Mouse (Mus musculus): ENCODE measurements at regions not wholly inside any gene's neighbourhood (a gene's known extent, or its start where the extent isn't known, plus 50 kb on each side); places are given as distances from the start of the nearest gene placed in this dataset.

DNA sequence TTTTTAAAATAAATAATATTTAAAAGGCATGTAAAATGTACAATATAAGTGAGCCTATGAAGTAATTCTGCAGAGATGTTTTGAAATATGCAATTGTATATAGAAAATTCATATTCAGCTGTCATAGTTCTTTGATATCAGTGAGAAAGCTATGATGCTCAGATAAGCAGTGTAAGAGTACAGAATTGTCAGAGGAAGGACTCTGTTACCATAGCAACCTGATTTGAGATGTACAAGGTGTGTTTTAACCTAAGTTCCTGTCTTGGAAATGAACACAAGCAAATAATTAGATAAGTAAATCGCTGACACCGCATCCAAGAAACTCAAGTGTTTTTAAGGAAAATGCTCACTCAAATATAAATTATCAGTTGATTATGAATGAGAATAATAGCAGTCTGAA, 271.8 kb downstream of the Gabrg2 start:
- Histone ChIP-seq H3K4me2 (replicated peaks; ENCODE audit: low read depth, low read length) (no peak overlapping the region), H3K36me3 (ENCODE audit: control insufficient read depth, insufficient read depth, low read length) (no peaks in the 10 kb centered on the region), H3K4me1 (ENCODE audit: control insufficient read depth, insufficient read depth, low read length) (no peaks in the 10 kb centered on the region), H3K27ac (ENCODE audit: low read depth, low read length) (no peak overlapping the region), H3K27me3 (ENCODE audit: control insufficient read depth, insufficient read depth, low read length) (no peaks in the 10 kb centered on the region), H3K9ac (ENCODE audit: low read depth, low read length) (no peak overlapping the region), H3K9me3 (ENCODE audit: control insufficient read depth, low read length) (no peaks in the 10 kb centered on the region), H3K4me3 (ENCODE audit: low read length) (no peak overlapping the region)
- ATAC-seq (ENCODE audit: low FRiP score, low TSS enrichment), result no peak
- 100% methylated on average over 2 of the region's 2 CpGs for WGBS

DNA sequence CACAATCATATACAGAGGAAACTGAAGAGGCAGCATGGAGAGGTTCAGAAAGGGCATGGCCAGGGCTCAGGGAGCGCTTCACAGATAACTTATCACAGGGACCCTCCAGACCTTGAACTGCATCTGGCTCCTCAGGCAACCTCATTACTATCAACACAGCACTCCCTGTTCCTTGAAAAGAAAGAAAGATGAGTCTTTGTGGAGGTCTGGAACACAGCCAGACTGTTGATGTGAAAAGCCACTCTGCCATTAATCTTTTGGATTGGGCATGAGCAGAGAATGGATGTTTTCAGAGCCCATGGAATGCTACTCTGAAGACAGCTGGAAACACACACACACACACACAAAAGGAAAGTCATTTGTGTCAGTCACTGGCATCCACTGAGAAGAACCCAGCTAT, 284.0 kb downstream of the Gabrg2 start:
- Histone ChIP-seq H3K9me3 (ENCODE audit: control insufficient read depth, low read length) (no peaks in the 10 kb centered on the region), H3K27me3 (ENCODE audit: control insufficient read depth, insufficient read depth, low read length) (no peaks in the 10 kb centered on the region), H3K27ac (ENCODE audit: low read depth, low read length) (no peak overlapping the region), H3K9ac (ENCODE audit: low read depth, low read length) (no peak overlapping the region), H3K36me3 (ENCODE audit: control insufficient read depth, insufficient read depth, low read length) (no peaks in the 10 kb centered on the region), H3K4me1 (ENCODE audit: control insufficient read depth, insufficient read depth, low read length) (no peaks in the 10 kb centered on the region), H3K4me2 (replicated peaks; ENCODE audit: low read depth, low read length) (no peak overlapping the region), H3K4me3 (ENCODE audit: low read length) (no peak overlapping the region)
- no peak for ATAC-seq (ENCODE audit: low FRiP score, low TSS enrichment)
- 76% methylated on average over 1 of the region's 1 CpGs for WGBS

DNA sequence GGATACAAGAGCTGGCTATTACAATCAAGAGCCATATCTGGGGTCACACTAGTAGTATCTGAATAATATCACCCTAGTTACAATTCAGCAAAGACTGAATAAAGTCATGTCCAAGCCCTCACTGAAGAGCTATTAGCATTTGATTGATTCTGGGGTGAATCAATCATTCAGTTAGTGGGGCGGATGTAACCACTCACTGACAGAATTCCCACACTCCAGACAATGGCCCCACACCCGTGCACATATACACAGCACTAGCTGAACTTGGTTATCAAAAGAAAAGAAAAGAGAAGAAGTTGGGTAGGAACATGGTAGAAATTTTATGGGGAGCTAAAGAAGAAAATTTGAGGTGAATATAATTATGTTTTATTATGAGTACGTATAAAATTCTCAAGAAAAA, 310.0 kb downstream of the Gabrg2 start:
- WGBS, result 75% methylated on average over 3 of the region's 3 CpGs
- no peak overlapping the region for H3K4me3 ChIP-seq (ENCODE audit: low read length)

DNA sequence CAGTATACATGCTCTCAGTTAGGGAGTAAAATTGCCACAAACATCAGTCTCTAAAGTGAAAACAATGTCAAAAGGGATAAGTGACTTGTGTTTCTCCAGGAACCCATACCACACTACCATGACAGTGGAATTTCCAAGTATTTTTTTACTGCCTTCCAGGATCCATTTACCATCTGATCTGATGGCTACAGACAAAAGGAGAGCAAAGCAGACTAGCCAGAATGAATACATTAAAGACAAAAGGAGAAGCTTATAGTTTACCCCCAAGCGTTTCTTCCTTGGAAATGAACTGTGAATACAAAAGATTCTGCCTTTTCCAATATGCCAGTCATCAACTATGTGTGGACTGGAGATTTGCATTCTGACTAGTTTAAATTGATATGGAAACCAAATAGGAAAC, 317.7 kb downstream of the Gabrg2 start:
- WGBS, result 84% methylated on average over 1 of the region's 1 CpGs

More for the DNA sequence above, 310.0 kb downstream of the Gabrg2 start:
- Histone ChIP-seq H3K9me3 (ENCODE audit: control insufficient read depth, low read length) (no peaks in the 10 kb centered on the region), H3K9ac (ENCODE audit: low read depth, low read length) (no peak overlapping the region), H3K27me3 (ENCODE audit: control insufficient read depth, insufficient read depth, low read length) (no peaks in the 10 kb centered on the region), H3K36me3 (ENCODE audit: control insufficient read depth, insufficient read depth, low read length) (no peaks in the 10 kb centered on the region), H3K27ac (ENCODE audit: low read depth, low read length) (no peak overlapping the region), H3K4me1 (ENCODE audit: control insufficient read depth, insufficient read depth, low read length) (no peaks in the 10 kb centered on the region), H3K4me2 (replicated peaks; ENCODE audit: low read depth, low read length) (no peak overlapping the region)
- no peak for ATAC-seq (ENCODE audit: low FRiP score, low TSS enrichment)

DNA sequence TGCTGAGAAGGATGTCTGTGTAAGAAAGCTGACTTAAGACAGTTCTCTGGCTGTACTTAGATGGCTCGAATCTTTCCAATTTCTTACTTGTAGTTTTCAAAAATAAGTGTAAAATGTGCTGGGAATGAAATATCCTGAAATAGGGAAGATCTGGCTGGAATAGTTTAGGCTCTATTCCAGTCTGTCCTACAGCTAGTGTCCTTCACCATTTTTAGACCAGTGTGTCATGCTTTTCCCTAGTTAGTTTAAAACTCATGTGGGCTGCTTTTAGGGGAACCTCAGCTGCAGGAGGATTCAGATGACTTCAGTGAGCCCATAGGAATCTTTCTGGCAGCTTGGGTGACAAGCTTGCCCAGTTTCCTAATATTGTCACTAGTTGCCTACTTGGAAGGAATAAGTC, 348.1 kb downstream of the Gabrg2 start:
- H3K27me3 ChIP-seq (ENCODE audit: control insufficient read depth, insufficient read depth, low read length), result no peaks in the 10 kb centered on the region
- no peak overlapping the region for H3K4me2 ChIP-seq (replicated peaks; ENCODE audit: low read depth, low read length)
- no peak for ATAC-seq (ENCODE audit: low FRiP score, low TSS enrichment)
- H3K9ac ChIP-seq (ENCODE audit: low read depth, low read length), result no peak overlapping the region
- H3K9me3 ChIP-seq (ENCODE audit: control insufficient read depth, low read length), result no peaks in the 10 kb centered on the region
- no peaks in the 10 kb centered on the region for H3K4me1 ChIP-seq (ENCODE audit: control insufficient read depth, insufficient read depth, low read length)
- no peaks in the 10 kb centered on the region for H3K36me3 ChIP-seq (ENCODE audit: control insufficient read depth, insufficient read depth, low read length)
- H3K4me3 ChIP-seq (ENCODE audit: low read length), result no peak overlapping the region
- WGBS, result 85% methylated on average over 1 of the region's 1 CpGs
- H3K27ac ChIP-seq (ENCODE audit: low read depth, low read length), result no peak overlapping the region

More for the DNA sequence above, 317.7 kb downstream of the Gabrg2 start:
- Histone ChIP-seq H3K4me2 (replicated peaks; ENCODE audit: low read depth, low read length) (no peak overlapping the region), H3K36me3 (ENCODE audit: control insufficient read depth, insufficient read depth, low read length) (no peaks in the 10 kb centered on the region), H3K9ac (ENCODE audit: low read depth, low read length) (no peak overlapping the region), H3K27ac (ENCODE audit: low read depth, low read length) (no peak overlapping the region), H3K4me3 (ENCODE audit: low read length) (no peak overlapping the region), H3K4me1 (ENCODE audit: control insufficient read depth, insufficient read depth, low read length) (no peaks in the 10 kb centered on the region), H3K9me3 (ENCODE audit: control insufficient read depth, low read length) (no peaks in the 10 kb centered on the region), H3K27me3 (ENCODE audit: control insufficient read depth, insufficient read depth, low read length) (no peaks in the 10 kb centered on the region)
- no peak for ATAC-seq (ENCODE audit: low FRiP score, low TSS enrichment)

DNA sequence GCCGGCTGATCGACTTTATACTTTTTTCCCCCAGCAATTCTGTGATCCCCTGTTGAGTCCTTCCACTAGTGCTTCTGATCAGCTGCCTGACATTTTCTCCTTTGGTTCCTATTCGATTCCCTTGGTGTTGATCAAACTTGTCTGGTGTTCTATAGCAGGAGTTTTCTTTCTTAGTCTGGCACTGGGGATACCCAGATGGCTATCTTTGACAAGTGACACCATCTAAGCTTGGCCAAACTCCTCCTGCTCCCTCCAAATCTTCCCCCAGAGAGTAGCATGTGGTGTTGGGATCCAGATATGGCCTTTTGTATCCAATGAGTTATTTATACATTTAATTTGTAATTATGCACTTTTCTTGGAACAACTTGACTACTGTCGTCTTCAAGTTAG, 355.2 kb downstream of the Gabrg2 start:
- H3K9ac ChIP-seq (ENCODE audit: low read depth, low read length), result no peak overlapping the region
- H3K9me3 ChIP-seq (ENCODE audit: control insufficient read depth, low read length), result no peaks in the 10 kb centered on the region
- no peak overlapping the region for H3K4me3 ChIP-seq (ENCODE audit: low read length)
- no peaks in the 10 kb centered on the region for H3K36me3 ChIP-seq (ENCODE audit: control insufficient read depth, insufficient read depth, low read length)
- H3K27ac ChIP-seq (ENCODE audit: low read depth, low read length), result peak overlapping the region; percentile 44; the same call in 1 of the 2 replicates
- 10% methylated on average over 4 of the region's 4 CpGs for WGBS
- ATAC-seq (ENCODE audit: low FRiP score, low TSS enrichment), result peak; percentile 46
- no peak overlapping the region for H3K4me2 ChIP-seq (replicated peaks; ENCODE audit: low read depth, low read length)
- H3K27me3 ChIP-seq (ENCODE audit: control insufficient read depth, insufficient read depth, low read length), result no peaks in the 10 kb centered on the region
- H3K4me1 ChIP-seq (ENCODE audit: control insufficient read depth, insufficient read depth, low read length), result 0 out of 2 replicates have a peak, but pooled peaks cover 3% of the 10 kb centered on the region

DNA sequence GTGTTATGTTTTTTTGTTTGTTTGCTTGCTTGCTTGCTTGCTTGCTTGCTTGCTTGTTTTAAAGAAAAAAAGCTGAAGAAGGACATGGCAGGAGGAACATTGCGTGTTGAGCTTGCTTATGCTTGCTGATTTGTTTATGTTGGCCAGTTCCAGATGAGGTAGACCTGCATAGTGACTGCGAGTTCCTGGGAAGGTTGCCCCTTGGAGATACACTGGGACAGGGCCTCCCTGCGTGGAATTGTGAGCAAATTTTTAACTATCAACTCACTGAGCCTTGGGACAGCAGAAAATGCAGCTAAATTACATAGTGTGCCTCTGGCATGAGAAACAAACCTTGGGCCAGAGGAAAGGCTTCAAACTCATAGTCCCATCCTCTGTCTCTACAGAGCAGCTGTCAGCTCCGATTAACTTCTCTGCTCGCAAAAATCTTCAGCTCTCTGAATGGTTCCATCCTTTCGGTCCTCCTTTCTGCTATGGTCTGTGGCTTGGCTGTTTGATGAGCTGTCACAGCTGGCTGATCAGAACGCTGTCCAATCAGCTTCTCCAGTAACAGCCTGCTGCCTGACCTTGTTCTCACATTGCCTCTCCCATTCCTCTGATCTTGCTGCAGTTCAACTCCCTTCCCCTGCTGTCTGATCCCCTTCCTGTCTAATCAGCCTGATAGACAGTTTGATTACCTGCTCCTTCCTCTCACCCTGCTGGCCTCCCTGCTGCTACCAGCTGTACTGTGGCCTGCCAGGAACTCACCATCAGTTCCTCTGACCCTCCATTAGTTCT, 355.7 kb downstream of the Gabrg2 start:
- ATAC-seq (ENCODE audit: low FRiP score, low TSS enrichment), result peak; percentile 100
- no peak overlapping the region for H3K9ac ChIP-seq (ENCODE audit: low read depth, low read length)
- WGBS, result 5% methylated on average over 7 of the region's 7 CpGs
- no peak overlapping the region for H3K4me3 ChIP-seq (ENCODE audit: low read length)
- H3K9me3 ChIP-seq (ENCODE audit: control insufficient read depth, low read length), result no peaks in the 10 kb centered on the region
- H3K27ac ChIP-seq (ENCODE audit: low read depth, low read length), result peak overlapping the region; percentile 52
- 0 out of 2 replicates have a peak overlapping the region, but pooled peaks have one; percentile 10 for H3K4me2 ChIP-seq (replicated peaks; ENCODE audit: low read depth, low read length)
- no peaks in the 10 kb centered on the region for H3K36me3 ChIP-seq (ENCODE audit: control insufficient read depth, insufficient read depth, low read length)
- no peaks in the 10 kb centered on the region for H3K27me3 ChIP-seq (ENCODE audit: control insufficient read depth, insufficient read depth, low read length)
- 0 out of 2 replicates have a peak, but pooled peaks cover 3% of the 10 kb centered on the region for H3K4me1 ChIP-seq (ENCODE audit: control insufficient read depth, insufficient read depth, low read length)

DNA sequence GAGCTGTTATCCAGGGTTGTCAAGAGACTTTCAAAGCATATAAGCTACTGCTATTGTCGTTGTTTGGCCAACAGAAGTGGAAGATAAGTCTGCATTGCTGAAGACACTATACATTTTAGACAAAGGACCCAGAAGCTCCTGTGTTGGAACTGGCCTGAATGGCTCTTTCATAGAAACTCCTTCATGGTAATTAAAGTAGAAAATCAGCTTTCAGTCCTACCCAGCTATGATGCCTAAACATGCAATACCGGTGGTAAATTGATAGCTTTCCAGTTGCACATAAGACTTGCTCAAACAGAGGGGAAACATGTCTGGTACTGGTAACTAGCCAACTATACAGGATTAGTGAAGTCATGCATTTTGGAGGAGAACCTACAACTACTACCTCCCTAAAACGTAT, 356.6 kb downstream of the Gabrg2 start:
- H3K4me2 ChIP-seq (replicated peaks; ENCODE audit: low read depth, low read length), result no peak overlapping the region
- 74% methylated on average over 3 of the region's 3 CpGs for WGBS
- H3K27ac ChIP-seq (ENCODE audit: low read depth, low read length), result peak overlapping the region; percentile 52; the same call in 1 of the 2 replicates
- H3K9ac ChIP-seq (ENCODE audit: low read depth, low read length), result no peak overlapping the region
- no peak overlapping the region for H3K4me3 ChIP-seq (ENCODE audit: low read length)
- H3K4me1 ChIP-seq (ENCODE audit: control insufficient read depth, insufficient read depth, low read length), result 0 out of 2 replicates have a peak, but pooled peaks cover 3% of the 10 kb centered on the region
- no peaks in the 10 kb centered on the region for H3K9me3 ChIP-seq (ENCODE audit: control insufficient read depth, low read length)
- no peak for ATAC-seq (ENCODE audit: low FRiP score, low TSS enrichment)
- H3K27me3 ChIP-seq (ENCODE audit: control insufficient read depth, insufficient read depth, low read length), result no peaks in the 10 kb centered on the region
- no peaks in the 10 kb centered on the region for H3K36me3 ChIP-seq (ENCODE audit: control insufficient read depth, insufficient read depth, low read length)

DNA sequence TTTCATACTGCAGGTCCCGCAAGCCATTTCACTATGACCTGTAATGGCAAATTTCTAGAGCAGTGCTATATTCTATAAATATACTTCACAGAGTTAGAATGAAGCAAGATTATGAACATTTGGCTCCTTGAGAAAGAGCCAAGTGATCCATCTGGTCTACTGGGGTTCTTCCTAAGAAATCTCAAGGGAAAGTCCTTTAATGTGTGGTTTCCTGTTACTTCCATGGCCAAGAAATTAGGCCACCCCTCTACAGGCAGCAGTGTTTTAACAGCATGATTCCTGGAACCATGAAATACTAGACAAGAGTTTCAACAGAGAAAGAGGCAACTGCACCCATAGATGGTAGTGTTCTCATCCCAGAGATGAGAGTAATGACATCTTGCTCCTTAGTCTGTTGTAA, 401.7 kb downstream of the Gabrg2 start:
- H3K27ac ChIP-seq (ENCODE audit: low read depth, low read length), result no peak overlapping the region
- H3K4me2 ChIP-seq (replicated peaks; ENCODE audit: low read depth, low read length), result no peak overlapping the region
- no peak overlapping the region for H3K9ac ChIP-seq (ENCODE audit: low read depth, low read length)
- ATAC-seq (ENCODE audit: low FRiP score, low TSS enrichment), result no peak
- WGBS, result 91% methylated on average over 1 of the region's 1 CpGs
- no peak overlapping the region for H3K4me3 ChIP-seq (ENCODE audit: low read length)
- H3K9me3 ChIP-seq (ENCODE audit: control insufficient read depth, low read length), result no peaks in the 10 kb centered on the region
- no peaks in the 10 kb centered on the region for H3K36me3 ChIP-seq (ENCODE audit: control insufficient read depth, insufficient read depth, low read length)
- no peaks in the 10 kb centered on the region for H3K27me3 ChIP-seq (ENCODE audit: control insufficient read depth, insufficient read depth, low read length)
- no peaks in the 10 kb centered on the region for H3K4me1 ChIP-seq (ENCODE audit: control insufficient read depth, insufficient read depth, low read length)
